Mouse (Mus musculus) liver, adult 2 months (tissue): ENCODE measurements around the gene Upk3bl. TPM values are rescaled to one million over a fixed set of nuclear protein-coding genes. Genes with fewer than 3 reads are reported as not detected.

Source experiments
- DNase-seq: peaks from one replicate; pipeline ENCODE4 v3.0.0-alpha.2; 2011; ENCODE audit warnings: low read depth, low spot score; ENCODE audit errors: extremely low read depth
- H3K27ac ChIP-seq: fragments of 200-500 bp; replicated peaks from 2 replicates; pipeline ENCODE4 v1.5.1; 2012; ENCODE audit warnings: low read depth, mild to moderate bottlenecking, control low read depth, inconsistent platforms, low read length; ENCODE audit not compliant: insufficient read depth
- H3K27me3 ChIP-seq: fragments of 200-500 bp; 2 replicates; pipeline ENCODE4 v1.6.1; 2012; ENCODE audit warnings: mild to moderate bottlenecking, moderate library complexity, low read length, inconsistent platforms; ENCODE audit not compliant: control insufficient read depth, insufficient read depth
- H3K36me3 ChIP-seq: fragments of 200-500 bp; 2 replicates; pipeline ENCODE4 v1.6.1; 2012; ENCODE audit warnings: low read length, inconsistent platforms; ENCODE audit not compliant: control insufficient read depth, insufficient read depth
- H3K4me1 ChIP-seq: fragments of 200-500 bp; 2 replicates; pipeline ENCODE4 v1.6.1; 2011; ENCODE audit warnings: low read length; ENCODE audit not compliant: control insufficient read depth, insufficient read depth
- H3K4me3 ChIP-seq: fragments of 200-500 bp; 2 replicates; pipeline ENCODE4 v1.5.1; 2011; ENCODE audit warnings: low read depth, mild to moderate bottlenecking, control low read depth, low read length, moderate library complexity; ENCODE audit not compliant: insufficient read depth
- H3K79me2 ChIP-seq: fragments of 200-500 bp; 2 replicates; pipeline ENCODE4 v1.6.1; 2012; ENCODE audit warnings: inconsistent platforms, mild to moderate bottlenecking, low read length, moderate library complexity; ENCODE audit not compliant: control insufficient read depth, insufficient read depth
- H3K9ac ChIP-seq: fragments of 200-500 bp; 2 replicates; pipeline ENCODE4 v1.6.1; 2012; ENCODE audit warnings: low read depth, mild to moderate bottlenecking, control low read depth, inconsistent platforms, low read length
- CTCF ChIP-seq: fragments of 200-500 bp; IDR thresholded peaks from 2 replicates; pipeline ENCODE4 v1.5.1; 2011; ENCODE audit warnings: low read depth, low read length, control low read depth
- POLR2A ChIP-seq: fragments of 200-500 bp; IDR thresholded peaks from 2 replicates; pipeline ENCODE4 v1.6.1; 2011; ENCODE audit warnings: low read length, control low read depth; ENCODE audit not compliant: insufficient read depth; ENCODE audit errors: extremely low read depth
- WGBS: fragments of 180-500 bp; shearing (Covaris S2); methylation state at CpG from one replicate; pipeline ENCODE4 v1.1.7; 2018; 5-methylcytosine and 5-hydroxymethylcytosine counted together
- polyA plus RNA-seq: library from polyadenylated mRNA; depleted of rRNA; stranded (reverse); fragments of >200 nt; gene quantifications from 2 replicates; pipeline ENCODE4 v1.2.3, GENCODE M21; 2012
- total RNA-seq: library from RNA; depleted of rRNA; stranded (reverse); fragments of >200 nt; gene quantifications from 2 replicates; pipeline ENCODE4 v1.2.3, GENCODE M21; 2014

Gene Upk3bl
- total and polyA plus RNA-seq, 2 experiments, result not detected

GRCm38 (mm10) chr5:136016014-136016876, 38.0 kb upstream of the Upk3bl start:
- Histone ChIP-seq H3K4me1 (peaks cover 2% of the 10 kb centered on the region), H3K36me3 (peaks cover 6% of the 10 kb centered on the region; the same call in 1 of the 2 replicates), H3K9ac (no peak overlapping the region), H3K27ac (no peak overlapping the region), H3K27me3 (no peaks in the 10 kb centered on the region), H3K4me3 (no peak overlapping the region), H3K79me2 (no peaks in the 10 kb centered on the region)
- 87% methylated on average over 10 of the region's 10 CpGs for WGBS
- TF ChIP-seq POLR2A (no peak), CTCF (no peak)
- no peak for DNase-seq

GRCm38 (mm10) chr5:136017262-136017661, 37.0 kb upstream of the Upk3bl start:
- Histone ChIP-seq H3K9ac (no peak overlapping the region), H3K4me1 (peaks cover 2% of the 10 kb centered on the region), H3K27ac (no peak overlapping the region), H3K79me2 (no peaks in the 10 kb centered on the region), H3K4me3 (no peak overlapping the region), H3K27me3 (no peaks in the 10 kb centered on the region), H3K36me3 (peaks cover 2% of the 10 kb centered on the region; the same call in 1 of the 2 replicates)
- no peak for TF ChIP-seq CTCF
- no peak for TF ChIP-seq POLR2A
- 93% methylated on average over 6 of the region's 6 CpGs for WGBS
- no peak for DNase-seq

- H3K4me3 ChIP-seq, result no peak overlapping the region
- no peak overlapping the region for H3K27ac ChIP-seq
- no peak overlapping the region for H3K9ac ChIP-seq
- WGBS, result 33% methylated on average over 2 of the region's 2 CpGs
- no peaks in the 10 kb centered on the region for H3K27me3 ChIP-seq
- H3K36me3 ChIP-seq, result no peaks in the 10 kb centered on the region; the same call in 1 of the 2 replicates
- DNase-seq, result no peak
- H3K4me1 ChIP-seq, result peaks cover 2% of the 10 kb centered on the region
- TF ChIP-seq POLR2A (no peak), CTCF (no peak)
- no peaks in the 10 kb centered on the region for H3K79me2 ChIP-seq
Observed at GRCm38 (mm10) chr5:136018726-136019125, 35.6 kb upstream of the Upk3bl start.

- H3K79me2 ChIP-seq, result no peaks in the 10 kb centered on the region
- no peaks in the 10 kb centered on the region for H3K27me3 ChIP-seq
- H3K4me1 ChIP-seq, result peaks cover 2% of the 10 kb centered on the region
- H3K4me3 ChIP-seq, result no peak overlapping the region
- H3K36me3 ChIP-seq, result no peaks in the 10 kb centered on the region; the same call in 1 of the 2 replicates
- WGBS, result 70% methylated on average over 1 of the region's 1 CpGs
- H3K27ac ChIP-seq, result no peak overlapping the region
- H3K9ac ChIP-seq, result no peak overlapping the region
- DNase-seq, result no peak
- TF ChIP-seq POLR2A, result no peak
- no peak for TF ChIP-seq CTCF
Observed at GRCm38 (mm10) chr5:136019907-136020306, 34.4 kb upstream of the Upk3bl start.

- H3K9ac ChIP-seq, result no peak overlapping the region
- WGBS, result 81% methylated on average over 3 of the region's 3 CpGs
- H3K4me1 ChIP-seq, result no peaks in the 10 kb centered on the region
- H3K4me3 ChIP-seq, result no peak overlapping the region
- no peaks in the 10 kb centered on the region; the same call in 1 of the 2 replicates for H3K36me3 ChIP-seq
- no peaks in the 10 kb centered on the region for H3K79me2 ChIP-seq
- no peak overlapping the region for H3K27ac ChIP-seq
- DNase-seq, result no peak
- TF ChIP-seq POLR2A (no peak), CTCF (no peak)
- no peaks in the 10 kb centered on the region for H3K27me3 ChIP-seq
Observed at GRCm38 (mm10) chr5:136025712-136026111, 28.6 kb upstream of the Upk3bl start.

- 87% methylated on average over 9 of the region's 9 CpGs for WGBS
- H3K36me3 ChIP-seq, result no peaks in the 10 kb centered on the region; the same call in 1 of the 2 replicates
- no peaks in the 10 kb centered on the region for H3K27me3 ChIP-seq
- no peak for DNase-seq
- H3K27ac ChIP-seq, result no peak overlapping the region
- TF ChIP-seq CTCF, result no peak
- TF ChIP-seq POLR2A, result no peak
- no peak overlapping the region for H3K4me3 ChIP-seq
- H3K9ac ChIP-seq, result no peak overlapping the region
- no peaks in the 10 kb centered on the region for H3K79me2 ChIP-seq
- H3K4me1 ChIP-seq, result no peaks in the 10 kb centered on the region
Observed at GRCm38 (mm10) chr5:136026859-136027258, 27.4 kb upstream of the Upk3bl start.
